In genomic region chr5:148346543-148346942, GRCm38 (mm10) we compare ENCODE assay signal across 11 mouse cellular contexts. TPM values are rescaled to one million over a fixed set of nuclear protein-coding genes. Genes with fewer than 3 reads are reported as not detected.
DNase-seq lines count a peak whose midpoint lies in the region; ATAC-seq and TF ChIP-seq lines count a peak whose summit lies in the region.
"Had no signal": no experiment of that assay in that cellular context is flagged by ENCODE, and none has a peak within 500 bp of the region (broad histone marks: within the 10 kb centered on the region; RNA-seq: fewer than 3 reads in every experiment).

No protein-coding gene starts in this region.

- no peak overlapping the region for H3K4me2 ChIP-seq in embryonic facial prominence, embryonic 11.5 days (ENCODE audit: low read depth, low read length)
- H3K4me2 ChIP-seq: neural tube, embryonic 13.5 days had no signal

- no peaks in the 10 kb centered on the region for H3K9me3 ChIP-seq in embryonic facial prominence, embryonic 11.5 days (replicated peaks; ENCODE audit: control insufficient read depth, low read length)
- no peaks in the 10 kb centered on the region for H3K9me3 ChIP-seq in embryonic facial prominence, embryonic 10.5 days
- H3K9me3 ChIP-seq: megakaryocyte, embryonic 14.5 days; neural tube, embryonic 13.5 days had no signal

- no peak for ATAC-seq in embryonic facial prominence, embryonic 11.5 days (replicated peaks; ENCODE audit: insufficient number of reproducible peaks, low FRiP score, low TSS enrichment, low read depth)
- peak; percentile 48; the same call in 1 of the 2 replicates for ATAC-seq in megakaryocyte-erythroid progenitor cell, adult 5-6 weeks (replicated peaks; ENCODE audit: low FRiP score, low TSS enrichment, poor library complexity, severe bottlenecking)

- no peak for TF ChIP-seq POLR2A in lung, adult 2 months (IDR thresholded peaks at IDR 0.05; ENCODE audit: borderline replicate concordance, extremely low read depth, low read depth, low read length)

- no peak overlapping the region for H3K27ac ChIP-seq in embryonic facial prominence, embryonic 11.5 days (replicated peaks; ENCODE audit: low read depth, low read length)
- H3K27ac ChIP-seq in embryonic facial prominence, embryonic 10.5 days (replicated peaks) = no peak overlapping the region
- H3K27ac ChIP-seq: neural tube, embryonic 13.5 days had no signal

- TF ChIP-seq CTCF in lung, adult 2 months (IDR thresholded peaks at IDR 0.05; ENCODE audit: insufficient read depth, low read length) = 0 out of 2 replicates have a peak, but pooled peaks have one; percentile 20

- H3K4me3 ChIP-seq in embryonic facial prominence, embryonic 11.5 days (ENCODE audit: low read depth, low read length) = no peak overlapping the region
- H3K4me3 ChIP-seq in embryonic facial prominence, embryonic 10.5 days = no peak overlapping the region
- H3K4me3 ChIP-seq in lung, adult 2 months (replicated peaks; ENCODE audit: extremely low read depth, low read depth, low read length) = no peak overlapping the region
- H3K4me3 ChIP-seq: megakaryocyte, embryonic 14.5 days; neural tube, embryonic 13.5 days had no signal

- DNase-seq in embryonic facial prominence, embryonic 11.5 days (ENCODE audit: low spot score) = peak; percentile 18
- no peak for DNase-seq in embryonic facial prominence, embryonic 10.5 days (ENCODE audit: low spot score)
- DNase-seq in lung, adult 2 months = no peak
- no peak for DNase-seq in lung, postnatal 10 days
- peak; percentile 38 for DNase-seq in MN1 (ENCODE audit: low spot score)
- DNase-seq in urinary bladder, postnatal 10 days (ENCODE audit: low spot score) = no peak
- no peak for DNase-seq in yolk sac, embryonic 10.5 days (ENCODE audit: low spot score)
- DNase-seq: kidney, adult 9 months had no signal

- no peaks in the 10 kb centered on the region for H3K27me3 ChIP-seq in embryonic facial prominence, embryonic 11.5 days (ENCODE audit: control insufficient read depth, insufficient read depth, low read length)
- no peaks in the 10 kb centered on the region for H3K27me3 ChIP-seq in embryonic facial prominence, embryonic 10.5 days (replicated peaks; ENCODE audit: low read depth, poor library complexity, severe bottlenecking)
- H3K27me3 ChIP-seq: megakaryocyte, embryonic 14.5 days; neural tube, embryonic 13.5 days had no signal

- 75% methylated on average over 8 of the region's 8 CpGs for WGBS in embryonic facial prominence, embryonic 11.5 days
- 72% methylated on average over 8 of the region's 8 CpGs for WGBS in embryonic facial prominence, embryonic 10.5 days
- 95% methylated on average over 8 of the region's 8 CpGs for WGBS in lung, adult 2 months

- H3K36me3 ChIP-seq in embryonic facial prominence, embryonic 11.5 days (replicated peaks; ENCODE audit: control insufficient read depth, insufficient read depth, low read depth, low read length) = no peaks in the 10 kb centered on the region
- peaks cover 24% of the 10 kb centered on the region for H3K36me3 ChIP-seq in embryonic facial prominence, embryonic 10.5 days (replicated peaks)

- H3K4me1 ChIP-seq in embryonic facial prominence, embryonic 11.5 days (ENCODE audit: control insufficient read depth, insufficient read depth, low read length) = no peaks in the 10 kb centered on the region; the same call in 1 of the 2 replicates
- H3K4me1 ChIP-seq in embryonic facial prominence, embryonic 10.5 days = peaks cover 12% of the 10 kb centered on the region
- peaks cover 5% of the 10 kb centered on the region for H3K4me1 ChIP-seq in lung, adult 2 months (ENCODE audit: control insufficient read depth, insufficient read depth, low read length)

- no peak overlapping the region for H3K9ac ChIP-seq in embryonic facial prominence, embryonic 11.5 days (replicated peaks; ENCODE audit: low read length)
- H3K9ac ChIP-seq: neural tube, embryonic 13.5 days had no signal

RNA-seq across cellular contexts. Expression of gene Slc7a1, which starts 53.2 kb away (rescaled TPM):
- polyA plus RNA-seq in embryonic facial prominence, embryonic 11.5 days (2014; fragmentation: Nextera tagmentation; extraction: Ambion mirVana) = 10.9 and 13.9 TPM in 2 replicates
- polyA plus RNA-seq in embryonic facial prominence, embryonic 10.5 days (2016; fragmentation: Nextera tagmentation; extraction: Ambion mirVana) = 13.0 and 13.5 TPM in 2 replicates
- 4.9 and 5.9 TPM in 2 replicates for polyA plus RNA-seq in lung, adult 2 months (2012; rRNA removed)
- total RNA-seq in megakaryocyte-erythroid progenitor cell, adult 5-6 weeks (2014; fragmentation: Nextera tagmentation) = 29.6 and 46.1 TPM in 2 replicates
- 17.8 and 22.7 TPM in 2 replicates for total RNA-seq in megakaryocyte-erythroid progenitor cell, adult 5-6 weeks (2017)

Comparison
In these comparisons a context has a peak if more than half of its experiments do, and no peak if none do; other contexts are left out.
1. DNase-seq: peak in embryonic facial prominence, embryonic 11.5 days (single experiment) and MN1 (single experiment); none in embryonic facial prominence, embryonic 10.5 days (single experiment), lung, adult 2 months (single experiment), lung, postnatal 10 days (single experiment), urinary bladder, postnatal 10 days (single experiment) and yolk sac, embryonic 10.5 days (single experiment).